Comparison of ENCODE assay signal across 23 mouse cellular contexts in genomic region chr7:141966281-141966680, GRCm38 (mm10). TPM values are rescaled to one million over a fixed set of nuclear protein-coding genes. Genes with fewer than 3 reads are reported as not detected.
"Had no signal": no experiment of that assay in that cellular context is flagged by ENCODE, and none has a peak within 500 bp of the region (broad histone marks: within the 10 kb centered on the region; RNA-seq: fewer than 3 reads in every experiment).

No protein-coding gene starts in this region.

- H3K36me3 ChIP-seq: heart, embryonic 13.5 days; heart, embryonic 15.5 days; hindbrain, embryonic 13.5 days; hindbrain, embryonic 15.5 days; limb, embryonic 10.5 days; limb, embryonic 12.5 days; liver, embryonic 13.5 days had no signal

- ATAC-seq: hindbrain, postnatal 0 days had no signal

- DNase-seq: gastrocnemius, postnatal 14 days; gastrocnemius, postnatal 36 days; heart, adult 2 months; heart, postnatal 14 days; heart, postnatal 36 days; kidney, adult 18-20 months; kidney, adult 8-10 months; kidney, postnatal 10 days; kidney, postnatal 25 days; kidney, postnatal 4 days; liver; liver, embryonic 13.5 days had no signal

- H3K9me3 ChIP-seq: heart, embryonic 13.5 days; heart, embryonic 15.5 days; hindbrain, embryonic 13.5 days; hindbrain, embryonic 15.5 days; limb, embryonic 10.5 days; limb, embryonic 12.5 days; liver, embryonic 13.5 days had no signal

- H3K4me2 ChIP-seq: heart, embryonic 11.5 days; heart, embryonic 13.5 days; heart, embryonic 15.5 days; hindbrain, embryonic 13.5 days; hindbrain, embryonic 15.5 days; limb, embryonic 12.5 days; liver, embryonic 11.5 days; liver, embryonic 13.5 days had no signal

- H3K4me3 ChIP-seq: heart, adult 2 months; heart, embryonic 13.5 days; heart, embryonic 15.5 days; hindbrain, embryonic 13.5 days; hindbrain, embryonic 15.5 days; layer of hippocampus, adult 2 months; limb, embryonic 10.5 days; limb, embryonic 12.5 days; liver, embryonic 13.5 days had no signal

- H3K9ac ChIP-seq: heart, embryonic 13.5 days; heart, embryonic 15.5 days; hindbrain, embryonic 13.5 days; hindbrain, embryonic 15.5 days; limb, embryonic 12.5 days; liver, embryonic 13.5 days had no signal

- H3K27me3 ChIP-seq: hindbrain, embryonic 13.5 days; hindbrain, embryonic 15.5 days; limb, embryonic 12.5 days; liver, embryonic 13.5 days had no signal

- H3K4me1 ChIP-seq: heart, embryonic 13.5 days; heart, embryonic 15.5 days; limb, embryonic 10.5 days; limb, embryonic 12.5 days; liver, embryonic 13.5 days had no signal

- H3K27ac ChIP-seq: heart, adult 2 months; heart, embryonic 13.5 days; heart, embryonic 15.5 days; hindbrain, embryonic 13.5 days; hindbrain, embryonic 15.5 days; hindbrain, postnatal 0 days; layer of hippocampus, adult 2 months; limb, embryonic 10.5 days; limb, embryonic 12.5 days; liver, embryonic 13.5 days had no signal

RNA-seq across cellular contexts. Expression of gene Brsk2, which starts 16.7 kb away (rescaled TPM):
- total RNA-seq: hematopoietic stem cell, adult 5-6 weeks had no signal
